Mouse (Mus musculus) heart, postnatal 0 days (tissue): Measurements from ENCODE around the gene Fam174b.

ENCODE experiments used
- CTCF ChIP-seq: IDR thresholded peaks from 2 replicates; pipeline ENCODE4 v1.5.1; 2016; ENCODE audit warnings: antibody characterized with exemption, control low read depth, low read depth
- EP300 ChIP-seq: IDR thresholded peaks from 2 replicates; pipeline ENCODE4 v1.6.1; 2016; ENCODE audit warnings: antibody characterized with exemption, low read depth

GRCm38 (mm10) chr7:73765186-73765903, 25.2 kb downstream of the Fam174b start:
- TF ChIP-seq CTCF (no peak), EP300 (no peak)
